Mouse (Mus musculus) forebrain, postnatal 0 days (tissue): ENCODE results near the gene Acot11. TPM values are rescaled to one million over a fixed set of nuclear protein-coding genes. Genes with fewer than 3 reads are reported as not detected.
A peak's percentile ranks its signal among the peaks of the same experiment; 100 is the strongest.
"Not testable (repeated sequence)": the region's sequence is repeated elsewhere in the genome, so short reads cannot be mapped to it uniquely, and the experiment has no call there.

ENCODE experiments used
- ATAC-seq: fragments of 200-750 bp; cut with Nextera tagmentation; 2 replicates; pipeline ENCODE4 v1.8.0; 2017; ENCODE audit warnings: mild to moderate bottlenecking, moderate library complexity
- DNase-seq: peaks from one replicate; pipeline ENCODE4 v3.0.0-alpha.2; 2015
- H3K27ac ChIP-seq: fragments of 300-500 bp; sonication (generic); 2 replicates; pipeline ENCODE4 v1.5.1; 2014; ENCODE audit warnings: low read depth, mild to moderate bottlenecking, antibody characterized with exemption, low read length, moderate library complexity, mixed read lengths
- H3K27me3 ChIP-seq: fragments of 300-500 bp; sonication (generic); 2 replicates; pipeline ENCODE4 v1.6.1; 2014; ENCODE audit warnings: mild to moderate bottlenecking, low read length, mixed read lengths; ENCODE audit not compliant: insufficient read depth
- H3K36me3 ChIP-seq: fragments of 300-500 bp; sonication (generic); 2 replicates; pipeline ENCODE4 v1.6.1; 2014; ENCODE audit warnings: mild to moderate bottlenecking, moderate library complexity; ENCODE audit not compliant: insufficient read depth
- H3K4me1 ChIP-seq: fragments of 300-500 bp; sonication (generic); 2 replicates; pipeline ENCODE4 v1.6.1; 2014; ENCODE audit warnings: antibody characterized with exemption; ENCODE audit not compliant: insufficient read depth
- H3K4me2 ChIP-seq: fragments of 300-500 bp; sonication (generic); 2 replicates; pipeline ENCODE4 v1.6.1; 2014; ENCODE audit warnings: low read depth, mild to moderate bottlenecking, moderate library complexity
- H3K4me3 ChIP-seq: fragments of 300-500 bp; sonication (generic); 2 replicates; pipeline ENCODE4 v1.5.1; 2014; ENCODE audit warnings: low read depth, low read length, mixed read lengths
- H3K9ac ChIP-seq: fragments of 300-500 bp; sonication (generic); 2 replicates; pipeline ENCODE4 v1.6.1; 2014; ENCODE audit warnings: mild to moderate bottlenecking
- H3K9me3 ChIP-seq: fragments of 300-500 bp; sonication (generic); 2 replicates; pipeline ENCODE4 v1.6.1; 2016; ENCODE audit warnings: low read length
- CTCF ChIP-seq: sonication (generic); IDR thresholded peaks from 2 replicates; pipeline ENCODE4 v1.5.1; 2016; ENCODE audit warnings: antibody characterized with exemption, control low read depth, low read depth
- WGBS: fragments of 180-500 bp; shearing (Covaris S2); extraction: QIAGEN DNeasy Blood & Tissue Kit; methylation state at CpG from one replicate; pipeline ENCODE4 v1.1.7; 2014; 5-methylcytosine and 5-hydroxymethylcytosine counted together
- polyA plus RNA-seq: library from polyadenylated mRNA; unstranded; fragments of >200 nt; fragmentation: Nextera tagmentation; extraction: Ambion mirVana; gene quantifications from 2 replicates; pipeline ENCODE4 v1.2.1, GENCODE M21; 2015
- total RNA-seq: library from RNA; depleted of rRNA; stranded (reverse); fragments of >200 nt; gene quantifications from 2 replicates; pipeline ENCODE4 v1.2.3, GENCODE M21; 2014

Gene Acot11
- total and polyA plus RNA-seq, 2 experiments from 2014 or later: 1.2 to 5.5 TPM

DNA sequence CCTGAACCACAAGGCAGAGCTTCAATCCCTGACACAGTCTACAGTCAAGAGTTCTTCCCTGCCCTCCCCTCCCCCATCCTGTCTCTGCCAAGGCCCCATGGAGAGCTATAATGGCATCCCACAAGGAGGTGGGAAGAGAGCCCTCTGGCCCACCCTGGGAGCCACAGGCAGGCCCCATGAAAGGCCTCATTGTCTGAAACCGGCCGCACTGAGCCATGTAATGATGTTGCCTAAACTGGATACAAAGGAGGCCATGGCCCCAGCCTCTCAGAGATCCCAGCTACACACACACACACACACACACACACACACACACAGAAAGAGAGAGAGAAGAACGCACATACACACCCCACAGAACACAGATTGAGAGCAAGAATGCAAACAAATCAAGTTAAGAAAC lies 24.8 kb downstream of the Acot11 start:
- no peak overlapping the region for H3K4me3 ChIP-seq
- no peak for TF ChIP-seq CTCF
- H3K4me2 ChIP-seq: no peak overlapping the region
- no peaks in the 10 kb centered on the region for H3K27me3 ChIP-seq
- H3K9ac ChIP-seq: no peak overlapping the region
- no peak overlapping the region; the same call in 1 of the 2 replicates for H3K27ac ChIP-seq
- no peaks in the 10 kb centered on the region for H3K9me3 ChIP-seq
- ATAC-seq: peak; percentile 53
- 6% methylated on average over 3 of the region's 3 CpGs for WGBS
- no peaks in the 10 kb centered on the region for H3K36me3 ChIP-seq
- peaks cover 23% of the 10 kb centered on the region for H3K4me1 ChIP-seq
- DNase-seq: peak; percentile 53

DNA sequence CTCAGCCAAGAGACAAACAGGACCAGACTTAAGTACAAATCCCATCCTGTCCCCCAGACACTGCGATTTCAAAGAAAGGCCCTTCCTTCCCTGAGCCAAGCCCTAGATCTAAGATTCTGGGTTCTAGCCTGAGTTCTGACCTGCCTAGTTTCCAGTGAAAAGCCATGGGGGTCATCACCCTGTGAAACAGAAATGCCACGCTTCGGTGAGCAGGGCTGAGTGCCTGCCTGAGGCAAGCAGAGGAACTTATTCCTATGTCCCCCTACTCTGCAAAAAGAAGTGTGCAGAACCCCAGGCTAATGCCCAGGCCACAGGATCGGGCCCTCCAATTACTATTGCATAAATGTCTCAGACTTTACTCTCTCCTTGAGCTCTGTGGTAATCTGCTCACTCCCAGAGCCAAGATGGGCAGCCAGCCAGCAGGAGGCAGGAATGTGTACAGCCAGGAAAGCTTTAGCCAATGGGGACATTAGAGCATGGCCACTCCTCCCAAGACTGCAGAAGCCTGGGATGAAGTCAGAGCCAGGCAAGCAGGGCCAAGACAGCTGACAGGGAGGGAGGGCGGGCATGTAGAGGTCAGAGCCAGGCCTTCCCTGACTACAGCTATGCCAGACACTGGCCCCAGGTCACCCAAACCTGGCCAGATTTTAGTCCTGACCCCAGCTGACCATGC lies 26.5 kb downstream of the Acot11 start:
- Histone ChIP-seq H3K9me3 (no peaks in the 10 kb centered on the region), H3K36me3 (no peaks in the 10 kb centered on the region), H3K27ac (peak overlapping the region; percentile 79), H3K9ac (no peak overlapping the region), H3K27me3 (no peaks in the 10 kb centered on the region), H3K4me2 (no peak overlapping the region), H3K4me1 (peaks cover 23% of the 10 kb centered on the region), H3K4me3 (no peak overlapping the region)
- WGBS: 35% methylated on average over 5 of the region's 5 CpGs
- TF ChIP-seq CTCF: no peak; the same call in 1 of the 2 replicates
- ATAC-seq: peak; percentile 88
- peak; percentile 86 for DNase-seq

DNA sequence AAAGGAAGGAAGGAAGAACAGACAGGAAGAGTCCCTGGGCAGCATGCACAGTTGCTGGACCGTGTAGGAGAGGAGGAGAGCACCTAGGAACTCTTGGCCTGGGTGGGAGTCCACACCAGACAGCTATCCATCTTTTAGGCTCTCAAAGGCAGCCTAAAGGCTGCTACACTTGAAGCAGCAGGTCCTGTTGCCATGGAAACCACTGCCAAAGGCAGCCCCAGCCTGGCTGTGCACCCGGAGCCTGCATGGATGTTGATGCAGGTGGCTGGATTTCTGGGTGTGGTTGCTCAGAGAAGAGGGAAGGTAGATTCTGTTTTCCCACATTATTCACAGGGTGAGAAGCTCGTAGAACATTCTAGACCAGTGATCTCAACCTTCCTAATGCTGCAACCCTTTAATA lies 27.8 kb downstream of the Acot11 start:
- 17% methylated on average over 3 of the region's 3 CpGs for WGBS
- no peaks in the 10 kb centered on the region for H3K36me3 ChIP-seq
- peaks cover 23% of the 10 kb centered on the region for H3K4me1 ChIP-seq
- H3K27me3 ChIP-seq: no peaks in the 10 kb centered on the region
- DNase-seq (peak; percentile 92), ATAC-seq (peak; percentile 77)
- TF ChIP-seq CTCF: no peak
- no peaks in the 10 kb centered on the region for H3K9me3 ChIP-seq
- H3K4me3 ChIP-seq: no peak overlapping the region
- H3K4me2 ChIP-seq: no peak overlapping the region
- no peak overlapping the region for H3K9ac ChIP-seq
- H3K27ac ChIP-seq: peak overlapping the region; percentile 79

DNA sequence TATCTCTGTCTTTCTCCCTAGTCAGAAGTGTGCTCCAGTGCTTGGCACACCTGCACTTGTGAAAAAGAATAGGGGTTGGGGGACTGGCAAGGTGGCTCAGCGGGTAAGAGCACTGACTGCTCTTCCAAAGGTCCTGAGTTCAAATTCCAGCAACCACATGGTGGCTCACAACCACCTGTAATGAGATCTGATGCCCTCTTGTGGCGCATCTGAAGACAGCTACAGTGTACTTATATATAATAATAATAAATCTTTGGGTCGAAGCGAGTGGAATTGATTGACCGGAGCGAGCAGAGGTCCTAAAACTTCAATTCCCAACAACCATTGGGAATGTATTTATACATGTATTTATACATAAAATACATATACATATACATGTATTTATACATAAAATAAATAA lies 29.0 kb downstream of the Acot11 start:
- H3K4me2 ChIP-seq, DNase-seq, ATAC-seq, H3K27me3 ChIP-seq, H3K9me3 ChIP-seq, H3K9ac ChIP-seq, H3K4me3 ChIP-seq, H3K27ac ChIP-seq, H3K36me3 ChIP-seq: not testable (repeated sequence)
- peaks cover 23% of the 10 kb centered on the region for H3K4me1 ChIP-seq
- WGBS: 95% methylated on average over 6 of the region's 6 CpGs

DNA sequence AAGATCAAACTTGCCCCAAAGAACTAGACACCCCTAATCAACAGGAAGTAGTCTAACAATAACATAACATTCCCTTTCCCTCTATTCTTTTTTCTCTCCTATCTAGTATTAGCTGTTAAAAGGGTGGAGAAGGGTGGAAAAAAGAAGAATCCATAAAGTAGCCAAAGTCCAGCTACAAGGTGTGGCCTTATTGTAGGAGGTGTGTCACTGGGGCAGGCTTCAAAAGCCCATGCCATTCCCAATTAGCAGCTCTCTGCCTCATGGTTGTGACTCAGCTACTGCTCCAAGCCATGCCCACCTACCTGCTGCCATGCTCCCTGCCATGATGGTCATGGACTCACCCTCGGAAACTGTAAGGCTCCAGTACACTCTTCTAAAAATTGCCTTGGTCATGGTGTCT lies 32.2 kb downstream of the Acot11 start:
- Histone ChIP-seq H3K4me3 (no peak overlapping the region), H3K27me3 (no peaks in the 10 kb centered on the region), H3K27ac (no peak overlapping the region), H3K9ac (no peak overlapping the region), H3K4me2 (no peak overlapping the region), H3K36me3 (no peaks in the 10 kb centered on the region), H3K9me3 (no peaks in the 10 kb centered on the region), H3K4me1 (peaks cover 12% of the 10 kb centered on the region)
- no peak for ATAC-seq
- 97% methylated on average over 1 of the region's 1 CpGs for WGBS
- TF ChIP-seq CTCF: no peak
- no peak for DNase-seq

DNA sequence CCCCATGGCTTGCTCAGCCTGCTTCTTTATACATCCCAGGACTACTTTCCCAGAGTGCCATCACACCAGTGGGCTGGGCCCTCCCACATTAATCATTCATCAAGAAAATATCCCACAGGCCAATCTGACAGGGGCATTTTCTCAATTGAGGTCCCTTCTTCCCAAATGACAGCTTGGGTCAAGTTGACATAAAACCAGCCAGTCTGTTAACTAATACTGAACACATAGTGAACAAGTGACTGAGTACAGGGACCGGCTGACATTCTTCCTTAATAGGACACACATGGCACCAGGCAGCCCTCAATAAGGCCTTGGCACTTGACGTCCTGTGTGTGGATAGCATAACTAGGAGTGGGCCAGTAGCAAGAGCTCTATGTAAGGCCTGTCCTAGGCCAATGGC lies 35.5 kb downstream of the Acot11 start:
- no peak for ATAC-seq
- Histone ChIP-seq H3K9ac (no peak overlapping the region), H3K4me2 (no peak overlapping the region), H3K27ac (no peak overlapping the region), H3K4me3 (no peak overlapping the region), H3K36me3 (no peaks in the 10 kb centered on the region), H3K4me1 (no peaks in the 10 kb centered on the region), H3K27me3 (no peaks in the 10 kb centered on the region), H3K9me3 (no peaks in the 10 kb centered on the region)
- TF ChIP-seq CTCF: no peak
- no peak for DNase-seq
- WGBS: 70% methylated on average over 2 of the region's 2 CpGs

DNA sequence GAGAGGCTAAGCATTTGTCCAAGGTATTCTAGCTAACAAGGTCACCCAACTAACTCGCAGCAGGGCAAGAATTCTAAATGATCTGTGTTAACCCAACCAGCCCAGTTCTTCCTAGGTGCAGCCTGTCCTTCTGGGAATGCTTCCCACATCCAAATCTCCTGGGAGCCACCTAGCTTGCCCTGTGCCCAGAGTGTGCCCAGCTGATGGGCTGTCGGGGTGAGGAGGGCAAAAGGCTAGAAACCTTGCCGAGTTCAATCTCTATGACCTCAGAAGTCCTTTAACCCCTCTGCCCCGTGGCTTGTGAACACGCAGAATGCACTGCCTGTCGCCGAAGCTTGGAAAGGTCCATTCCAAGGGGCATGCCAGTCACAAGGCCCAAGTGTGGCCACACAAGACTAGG lies 40.6 kb downstream of the Acot11 start:
- H3K4me1 ChIP-seq: no peaks in the 10 kb centered on the region

More for the DNA sequence above, 40.6 kb downstream of the Acot11 start:
- H3K9me3 ChIP-seq: no peaks in the 10 kb centered on the region
- 81% methylated on average over 7 of the region's 7 CpGs for WGBS
- H3K9ac ChIP-seq: no peak overlapping the region
- ATAC-seq (no peak), DNase-seq (no peak)
- H3K36me3 ChIP-seq: no peaks in the 10 kb centered on the region
- no peak for TF ChIP-seq CTCF
- no peak overlapping the region for H3K27ac ChIP-seq
- no peak overlapping the region for H3K4me3 ChIP-seq
- no peak overlapping the region for H3K4me2 ChIP-seq
- no peaks in the 10 kb centered on the region for H3K27me3 ChIP-seq
